Mouse (Mus musculus) gastrocnemius, adult 18-20 months (tissue): ENCODE measurements around the gene Gtpbp10. TPM values are rescaled to one million over a fixed set of nuclear protein-coding genes. Genes with fewer than 3 reads are reported as not detected.

Experiments
- DNase-seq: peaks from one replicate; pipeline ENCODE4 v3.0.0; 2021; ENCODE audit warnings: low spot score
- total RNA-seq, 2 experiments: library from RNA; stranded (reverse); gene quantifications; 2 replicates each; pipeline ENCODE4 v1.2.3; 2021

The Gtpbp10 gene
- total RNA-seq, 2 experiments from 2014 or later, result 6.6 to 7.7 TPM

DNA sequence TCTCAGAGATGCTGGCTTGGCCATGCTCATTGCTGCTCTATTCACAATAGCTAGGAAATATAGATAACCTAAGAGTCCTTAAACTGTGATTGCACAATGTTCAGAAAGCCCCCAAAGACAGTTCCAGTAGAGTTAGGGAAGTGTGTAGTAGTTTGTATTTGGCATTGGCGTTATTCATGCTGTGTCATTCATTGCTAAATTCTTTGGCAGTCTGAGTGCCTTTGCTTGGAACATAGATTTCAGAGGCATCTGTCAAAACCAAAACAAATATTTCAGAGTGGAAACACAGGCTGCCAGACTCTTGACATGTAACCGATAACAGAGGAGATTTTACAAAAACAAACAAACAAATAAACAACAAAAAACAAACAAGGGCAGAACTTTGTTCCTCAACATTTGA, 57.8 kb downstream of the Gtpbp10 start:
- DNase-seq, result no peak

DNA sequence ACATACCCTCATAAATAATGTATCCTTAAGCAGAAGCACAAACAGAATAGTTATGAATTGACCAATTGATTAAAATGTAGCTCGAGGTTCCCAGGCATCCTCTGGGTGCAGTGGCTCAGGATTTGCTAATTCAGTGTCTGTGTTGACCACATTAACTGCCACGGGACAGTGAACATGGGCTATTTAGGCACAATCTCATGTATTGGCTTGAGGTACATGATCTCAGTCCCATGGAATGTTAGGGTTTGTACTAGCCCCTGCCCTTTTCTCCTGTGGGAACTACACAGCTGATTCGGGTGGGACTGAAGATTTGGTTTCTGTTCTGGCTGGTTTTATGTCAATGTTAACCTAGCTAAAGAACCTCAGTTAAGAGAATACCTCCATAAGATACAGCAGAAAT, 62.9 kb downstream of the Gtpbp10 start:
- no peak for DNase-seq

- no peak for DNase-seq
Measured at GRCm38 (mm10) chr5:5495042-5495441, 64.3 kb downstream of the Gtpbp10 start.

DNA sequence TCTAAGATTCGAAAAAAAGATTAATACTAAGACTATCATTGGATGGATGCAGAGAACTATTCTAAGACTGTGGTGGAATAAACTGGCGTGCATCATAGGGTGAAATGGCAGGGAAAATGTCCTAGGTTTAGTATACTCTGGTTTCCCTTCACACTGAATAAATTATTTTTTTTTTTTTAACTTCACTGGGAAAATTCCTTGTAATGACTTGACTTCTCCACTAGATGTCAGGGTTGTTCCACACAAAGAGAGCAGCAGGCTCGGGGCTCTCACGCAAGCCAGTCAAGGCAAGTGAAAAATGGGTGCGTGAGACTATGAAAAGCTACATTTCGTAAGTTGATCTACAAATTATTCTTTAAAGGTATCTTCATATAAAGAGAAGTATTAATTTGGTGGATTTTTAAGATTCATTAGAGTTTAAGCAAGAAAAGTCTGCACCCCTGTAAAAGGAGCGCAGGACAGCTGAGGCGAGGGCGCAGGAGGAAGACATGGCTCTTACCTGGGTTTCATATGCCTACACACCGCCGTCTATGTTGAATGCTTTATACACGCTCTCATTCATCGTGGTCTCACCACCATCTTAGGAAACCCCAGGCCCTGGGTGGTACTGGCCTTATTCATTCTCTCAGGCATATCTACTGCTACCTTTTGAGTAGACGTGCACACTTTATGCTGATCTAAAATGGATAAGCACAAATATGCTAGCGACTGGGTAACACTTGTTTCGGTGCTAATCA, 64.9 kb downstream of the Gtpbp10 start:
- peak; percentile 44 for DNase-seq

DNA sequence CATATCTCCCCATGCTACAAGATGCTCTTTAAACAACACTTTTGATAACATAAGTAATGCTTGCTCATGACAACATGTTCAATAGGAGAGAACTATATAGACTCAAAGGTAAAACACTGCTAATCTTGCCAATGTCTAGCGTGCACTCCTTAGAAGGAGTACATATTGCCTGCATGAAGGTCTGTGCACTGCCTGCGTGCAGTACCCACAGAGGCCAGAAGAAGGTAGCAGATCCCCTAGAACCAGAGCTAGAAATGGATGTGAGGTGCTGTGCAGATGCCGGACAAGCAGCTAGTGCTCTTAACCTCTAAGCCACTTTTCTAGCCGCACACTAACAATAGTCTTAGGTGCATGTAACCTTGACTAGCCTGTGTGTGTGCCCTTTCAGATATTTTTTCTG, 67.2 kb downstream of the Gtpbp10 start:
- DNase-seq, result no peak

Other genes starting within 250 kb of the Gtpbp10 start
- 1 to 10 TPM; 2.8 to 2.9 TPM for gene Cdk14, start 139.2 kb downstream of the Gtpbp10 start, total RNA-seq
- gene 1700015F17Rik, start 80.4 kb downstream of the Gtpbp10 start, total RNA-seq, result not detected
- 10 to 100 TPM in 1 of 2 experiments, 1 to 10 TPM in 1; 9.0 to 10.7 TPM for gene Cldn12, start 44.6 kb downstream of the Gtpbp10 start, total RNA-seq
- not detected for gene Gm8773, start 14.3 kb upstream of the Gtpbp10 start, total RNA-seq
- gene Cfap69, start 104.7 kb upstream of the Gtpbp10 start, total RNA-seq, result under 1 TPM in 1 of 2 experiments, not detected in 1; 0.11 TPM
- under 1 TPM; 0.21 to 0.71 TPM for gene Steap2, start 135.0 kb upstream of the Gtpbp10 start, total RNA-seq
- not detected for gene Steap1, start 189.8 kb upstream of the Gtpbp10 start, total RNA-seq